Mouse (Mus musculus): Measurements from ENCODE around the gene Jun. TPM values are rescaled to one million over a fixed set of nuclear protein-coding genes. Genes with fewer than 3 reads are reported as not detected.

The Jun gene
- polyA plus RNA-seq, 1 experiment from 2014 or later = 6.4 TPM

DNA sequence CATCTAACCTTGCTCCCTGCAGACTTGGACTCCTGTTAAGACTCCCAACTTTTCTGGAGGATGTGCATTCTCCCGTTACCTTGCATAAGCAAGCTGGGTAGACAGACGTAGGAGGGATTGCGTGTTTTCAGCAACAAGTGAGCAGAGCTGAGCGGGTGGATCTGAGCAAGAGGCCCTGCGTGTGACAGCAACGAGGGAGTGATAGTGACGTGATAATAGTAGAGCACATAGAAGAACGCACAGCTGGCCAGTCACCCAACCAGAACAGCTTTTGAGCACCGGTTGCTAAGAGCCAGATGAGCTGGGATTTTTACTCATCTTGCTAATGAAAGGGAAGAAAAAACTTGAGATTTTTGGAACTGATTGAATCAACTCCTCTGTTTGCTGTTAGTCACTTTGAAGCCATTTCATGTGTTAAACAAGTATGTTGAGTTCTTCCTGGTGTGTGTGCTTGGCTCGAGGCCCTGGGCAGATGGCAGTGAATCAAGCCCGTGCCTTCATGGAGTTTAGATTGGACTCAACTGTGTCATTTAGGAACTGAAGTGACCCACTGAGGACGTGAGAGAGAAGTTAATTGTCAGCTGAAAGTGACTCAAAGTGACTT lies 28.6 kb downstream of the Jun start:
- H3K9me3 ChIP-seq (replicated peaks) = no peaks in the 10 kb centered on the region
- H3K27ac ChIP-seq = no peak overlapping the region
- 71% methylated on average over 12 of the region's 12 CpGs for WGBS (ENCODE audit: insufficient replicate concordance)
- no peak overlapping the region for H3K4me3 ChIP-seq (replicated peaks)
- H3K4me1 ChIP-seq (replicated peaks) = no peaks in the 10 kb centered on the region
- H3K4me2 ChIP-seq = no peak overlapping the region
- H3K27me3 ChIP-seq = no peaks in the 10 kb centered on the region
- DNase-seq (no peak), ATAC-seq (ENCODE audit: low read depth) (no peak)
- no peaks in the 10 kb centered on the region for H3K36me3 ChIP-seq
- no peak overlapping the region for H3K9ac ChIP-seq

DNA sequence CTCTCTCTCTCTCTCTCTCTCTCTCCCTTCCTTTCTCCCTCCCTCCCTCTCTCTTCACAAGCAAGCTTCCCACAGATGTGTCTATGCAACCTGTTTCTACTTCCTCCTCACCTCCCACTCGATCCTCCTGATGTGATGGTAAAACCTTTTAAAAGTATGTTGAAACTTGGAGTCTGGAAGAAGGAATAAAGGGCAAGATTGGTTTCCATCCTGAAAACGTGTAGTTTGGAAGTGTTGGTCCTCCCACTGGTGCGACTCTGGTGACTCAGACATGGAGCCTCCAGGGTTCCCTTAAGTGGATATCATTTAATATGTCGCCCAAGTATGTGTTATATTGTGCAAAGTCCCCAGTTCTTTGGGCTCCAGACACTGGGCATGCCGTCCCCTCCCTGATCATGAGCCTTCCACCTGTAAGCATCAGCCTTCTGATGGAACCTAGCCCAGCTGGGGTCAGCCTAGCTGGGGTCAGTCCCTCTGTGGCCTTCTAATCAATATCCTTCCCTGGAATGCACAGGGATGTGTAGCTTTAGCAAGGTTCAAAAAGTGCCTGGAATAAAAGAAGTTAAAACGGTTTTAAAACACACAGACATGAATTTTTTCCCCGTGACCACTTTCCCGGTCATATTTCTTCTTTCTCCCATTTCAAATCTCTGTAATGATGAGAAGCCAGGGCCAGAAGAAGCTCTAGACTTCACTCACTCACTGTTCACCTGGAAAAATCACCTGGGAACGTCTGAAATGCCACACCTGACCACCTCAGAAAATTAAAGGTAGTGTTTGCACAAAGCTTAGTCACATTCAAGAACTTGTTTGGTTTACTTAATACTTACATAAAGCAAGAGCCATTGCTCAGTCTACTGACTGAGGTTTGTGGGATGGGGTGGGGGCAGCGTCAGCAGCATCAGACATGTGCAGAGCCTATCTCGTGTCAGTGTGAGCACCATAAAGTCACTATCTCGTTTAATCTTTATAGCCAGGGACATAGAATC lies 30.1 kb downstream of the Jun start:
- H3K9ac ChIP-seq = no peak overlapping the region
- DNase-seq (no peak), ATAC-seq (ENCODE audit: low read depth) (no peak)
- no peaks in the 10 kb centered on the region for H3K27me3 ChIP-seq
- 53% methylated on average over 12 of the region's 12 CpGs for WGBS (ENCODE audit: insufficient replicate concordance)
- no peaks in the 10 kb centered on the region for H3K4me1 ChIP-seq (replicated peaks)
- H3K4me3 ChIP-seq (replicated peaks) = no peak overlapping the region
- no peak overlapping the region for H3K27ac ChIP-seq
- H3K4me2 ChIP-seq = no peak overlapping the region
- no peaks in the 10 kb centered on the region for H3K36me3 ChIP-seq
- no peaks in the 10 kb centered on the region for H3K9me3 ChIP-seq (replicated peaks)

DNA sequence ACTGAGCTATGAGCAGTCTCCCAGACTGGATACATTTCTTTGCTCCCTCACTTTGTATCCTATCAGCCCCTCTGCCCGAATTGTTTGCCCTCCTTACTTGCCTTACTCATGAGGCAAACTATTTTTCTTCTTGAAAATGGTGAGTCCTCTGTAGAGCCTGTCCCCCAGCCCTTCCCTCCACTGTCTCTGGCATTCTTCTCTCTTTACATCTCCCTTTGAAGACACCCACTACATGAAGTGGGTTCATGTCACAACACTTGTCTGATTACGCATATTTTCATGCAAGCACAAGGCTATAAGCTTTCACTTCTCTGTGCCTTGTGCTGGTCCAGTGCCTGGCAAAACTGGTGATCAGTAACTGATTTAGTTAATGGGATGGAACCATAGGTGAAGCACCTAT lies 31.8 kb downstream of the Jun start:
- no peaks in the 10 kb centered on the region for H3K9me3 ChIP-seq (replicated peaks)
- no peaks in the 10 kb centered on the region for H3K4me1 ChIP-seq (replicated peaks)
- H3K4me3 ChIP-seq (replicated peaks) = no peak overlapping the region
- 57% methylated on average over 2 of the region's 2 CpGs for WGBS (ENCODE audit: insufficient replicate concordance)
- no peak overlapping the region for H3K27ac ChIP-seq
- no peak for ATAC-seq (ENCODE audit: low read depth)
- no peak overlapping the region for H3K4me2 ChIP-seq
- H3K9ac ChIP-seq = no peak overlapping the region
- no peaks in the 10 kb centered on the region for H3K36me3 ChIP-seq
- no peak for DNase-seq
- no peaks in the 10 kb centered on the region for H3K27me3 ChIP-seq

DNA sequence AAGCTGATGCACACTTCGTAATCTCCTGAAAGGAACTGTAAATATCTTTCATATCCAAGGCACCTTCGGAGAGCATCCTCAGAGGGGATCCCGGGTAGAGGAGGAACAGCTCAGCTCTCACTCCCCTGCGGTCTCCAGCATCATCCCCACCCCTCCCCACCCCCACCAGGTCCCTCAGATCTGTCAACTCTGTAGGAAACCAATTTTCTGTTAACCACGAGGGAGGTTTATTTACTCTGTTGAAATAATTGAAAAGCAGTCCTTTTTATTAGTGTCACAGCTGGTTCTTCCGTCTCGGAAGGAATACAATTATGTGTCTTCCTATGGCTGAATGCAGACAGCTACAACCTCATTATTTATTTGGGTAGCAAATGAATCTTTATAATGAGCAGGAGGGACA lies 33.8 kb downstream of the Jun start:
- DNase-seq (no peak), ATAC-seq (ENCODE audit: low read depth) (no peak)
- no peak overlapping the region for H3K4me3 ChIP-seq (replicated peaks)
- no peaks in the 10 kb centered on the region for H3K36me3 ChIP-seq
- no peaks in the 10 kb centered on the region for H3K27me3 ChIP-seq
- WGBS (ENCODE audit: insufficient replicate concordance) = 44% methylated on average over 7 of the region's 7 CpGs
- no peak overlapping the region for H3K4me2 ChIP-seq
- no peak overlapping the region for H3K9ac ChIP-seq
- H3K4me1 ChIP-seq (replicated peaks) = no peaks in the 10 kb centered on the region
- no peaks in the 10 kb centered on the region for H3K9me3 ChIP-seq (replicated peaks)
- H3K27ac ChIP-seq = no peak overlapping the region

DNA sequence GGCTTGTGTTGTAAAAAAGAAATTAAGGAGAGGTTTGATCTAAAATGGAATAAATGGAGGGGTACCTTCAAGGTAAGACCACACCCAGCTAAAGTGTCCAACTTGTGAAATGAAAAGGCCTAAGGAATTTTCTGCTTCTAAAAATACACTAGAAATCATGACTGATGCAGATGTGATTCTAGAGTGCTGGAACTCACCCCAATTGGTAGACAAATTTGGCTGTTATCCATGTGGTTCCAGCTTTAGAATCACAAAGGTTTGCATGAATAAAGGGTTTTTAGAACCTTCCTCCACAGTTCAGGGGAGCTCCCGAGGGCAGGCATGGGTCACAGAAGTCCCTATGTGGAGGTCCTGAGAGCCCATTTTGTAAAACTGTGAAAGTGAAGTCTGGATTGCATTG lies 39.3 kb downstream of the Jun start:
- Histone ChIP-seq H3K36me3 (no peaks in the 10 kb centered on the region), H3K4me1 (replicated peaks) (no peaks in the 10 kb centered on the region), H3K27ac (no peak overlapping the region), H3K4me2 (no peak overlapping the region), H3K27me3 (no peaks in the 10 kb centered on the region), H3K9ac (no peak overlapping the region), H3K9me3 (replicated peaks) (no peaks in the 10 kb centered on the region), H3K4me3 (replicated peaks) (no peak overlapping the region)
- DNase-seq (no peak), ATAC-seq (ENCODE audit: low read depth) (no peak)
- whole genome bisulfite sequencing (ENCODE audit: insufficient replicate concordance) = 56% methylated on average over 1 of the region's 1 CpGs

DNA sequence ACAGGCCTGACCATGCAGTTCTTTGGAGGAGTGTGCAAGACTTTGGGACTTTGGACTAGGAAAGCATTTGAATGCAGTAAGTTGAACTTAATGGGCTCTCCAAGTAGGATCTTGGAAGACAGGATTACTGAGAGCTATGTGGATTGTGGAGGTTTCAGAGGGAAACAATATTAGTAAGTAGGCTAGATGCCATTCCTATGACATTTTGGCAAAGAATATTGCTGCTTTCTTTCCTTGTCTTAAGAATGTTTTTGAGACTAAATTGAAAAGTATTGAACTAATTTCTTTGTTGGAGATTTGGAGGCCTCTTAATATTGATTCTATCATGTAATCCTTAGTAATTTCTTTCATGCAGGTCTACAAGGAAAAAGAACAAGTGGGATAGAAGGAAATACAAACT lies 39.8 kb downstream of the Jun start:
- Histone ChIP-seq H3K4me3 (replicated peaks) (no peak overlapping the region), H3K4me1 (replicated peaks) (no peaks in the 10 kb centered on the region), H3K4me2 (no peak overlapping the region), H3K36me3 (no peaks in the 10 kb centered on the region), H3K9ac (no peak overlapping the region), H3K27me3 (no peaks in the 10 kb centered on the region), H3K27ac (no peak overlapping the region), H3K9me3 (replicated peaks) (no peaks in the 10 kb centered on the region)
- no peak for ATAC-seq (ENCODE audit: low read depth)
- DNase-seq = no peak

DNA sequence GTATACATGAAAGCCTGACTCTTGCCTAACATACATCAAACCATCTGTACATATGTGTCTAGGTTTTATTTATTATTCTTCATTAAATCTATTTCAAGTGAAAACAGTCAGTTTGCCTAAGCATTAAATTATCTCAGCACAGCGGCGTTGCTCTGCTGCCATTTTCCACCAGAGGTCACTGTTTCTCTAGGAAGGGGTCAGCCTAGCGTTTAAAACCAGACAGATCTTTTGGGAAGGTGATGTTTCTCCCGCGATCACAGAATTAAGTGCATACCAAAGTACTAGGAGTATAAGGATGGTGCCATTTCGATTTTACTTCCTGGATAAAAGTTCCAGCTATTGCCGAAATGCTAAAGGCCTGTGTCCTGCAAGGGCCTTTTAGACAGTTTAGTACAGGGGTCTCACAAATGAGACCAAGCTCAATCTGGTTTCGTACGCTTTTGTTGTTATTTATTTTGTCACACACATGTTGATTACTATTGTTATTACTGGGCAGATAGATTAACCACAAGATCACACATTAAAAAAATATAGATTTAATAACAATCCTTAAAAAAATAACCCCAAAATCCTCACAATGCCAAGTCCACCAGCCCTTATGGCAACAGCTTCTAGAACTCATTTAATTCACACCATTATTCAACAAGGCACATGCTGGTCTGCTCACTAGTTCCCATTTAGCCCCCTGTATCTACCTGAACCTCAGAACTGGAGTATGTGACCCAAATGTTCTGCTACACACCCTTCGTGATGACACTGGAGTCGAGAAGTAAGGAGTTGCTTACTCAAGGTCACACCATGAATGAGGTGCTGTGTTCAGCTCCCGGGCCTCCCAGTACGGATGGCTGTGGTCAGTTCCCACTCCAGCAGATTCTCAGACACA lies 43.6 kb downstream of the Jun start:
- H3K9me3 ChIP-seq (replicated peaks) = no peaks in the 10 kb centered on the region
- H3K4me1 ChIP-seq (replicated peaks) = no peaks in the 10 kb centered on the region
- DNase-seq (peak; percentile 22), ATAC-seq (ENCODE audit: low read depth) (no peak)
- WGBS (ENCODE audit: insufficient replicate concordance) = 33% methylated on average over 13 of the region's 13 CpGs
- H3K36me3 ChIP-seq = no peaks in the 10 kb centered on the region
- H3K9ac ChIP-seq = no peak overlapping the region
- no peaks in the 10 kb centered on the region for H3K27me3 ChIP-seq
- H3K4me3 ChIP-seq (replicated peaks) = no peak overlapping the region
- no peak overlapping the region for H3K4me2 ChIP-seq
- no peak overlapping the region for H3K27ac ChIP-seq

DNA sequence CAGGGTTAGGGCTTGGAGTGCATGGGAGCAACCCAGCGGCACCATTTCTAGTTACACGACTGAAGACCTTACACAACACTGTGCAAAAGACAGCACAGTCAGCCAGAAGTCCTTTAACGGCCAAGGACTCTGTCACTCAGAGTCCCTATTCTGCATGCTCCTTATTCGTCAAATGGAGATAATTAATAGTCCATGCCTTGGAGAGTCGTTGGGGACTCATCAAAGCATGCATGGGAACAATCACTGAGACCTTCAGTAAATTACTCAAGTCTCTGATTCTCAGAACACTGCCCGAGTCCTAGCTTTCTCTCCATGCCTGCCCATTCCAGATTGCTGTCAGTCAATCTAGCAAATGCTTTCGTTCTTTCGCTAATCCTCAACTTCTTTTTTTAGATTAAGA lies 44.3 kb downstream of the Jun start:
- no peaks in the 10 kb centered on the region for H3K9me3 ChIP-seq (replicated peaks)
- ATAC-seq (ENCODE audit: low read depth) (no peak), DNase-seq (no peak)
- no peaks in the 10 kb centered on the region for H3K27me3 ChIP-seq
- WGBS (ENCODE audit: insufficient replicate concordance) = 54% methylated on average over 8 of the region's 8 CpGs
- no peak overlapping the region for H3K4me2 ChIP-seq
- no peaks in the 10 kb centered on the region for H3K36me3 ChIP-seq
- no peak overlapping the region for H3K9ac ChIP-seq
- no peak overlapping the region for H3K4me3 ChIP-seq (replicated peaks)
- H3K27ac ChIP-seq = no peak overlapping the region
- H3K4me1 ChIP-seq (replicated peaks) = no peaks in the 10 kb centered on the region

DNA sequence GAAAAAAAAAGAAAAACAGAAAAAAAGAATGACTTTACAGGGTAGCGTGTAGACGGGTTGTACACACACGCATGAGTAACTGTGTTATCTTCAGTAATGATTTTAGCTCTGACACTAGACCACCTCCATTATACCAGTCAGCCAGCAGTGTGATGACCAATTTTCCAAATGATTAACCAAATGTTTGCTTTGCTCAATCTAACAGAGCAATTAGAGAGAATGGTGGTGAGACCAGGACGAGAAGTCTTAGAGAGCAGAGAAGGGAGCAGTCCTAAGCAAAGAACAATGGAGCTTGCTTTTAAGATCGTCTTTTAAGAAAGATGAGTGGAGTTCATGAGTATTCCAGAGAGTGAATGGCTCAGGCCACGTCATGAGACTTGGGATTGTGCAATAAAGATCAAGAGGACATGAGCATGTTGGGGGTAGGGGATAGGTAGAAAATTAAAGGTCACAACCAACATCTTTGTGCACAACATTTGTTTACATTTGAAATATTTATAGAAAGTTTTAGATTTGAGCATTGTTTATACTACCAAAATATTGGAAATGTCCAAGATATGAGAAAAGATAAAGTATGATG lies 46.7 kb downstream of the Jun start:
- H3K9me3 ChIP-seq (replicated peaks) = no peaks in the 10 kb centered on the region
- no peak for DNase-seq
- H3K9ac ChIP-seq = no peak overlapping the region
- no peak for ATAC-seq (ENCODE audit: low read depth)
- H3K4me3 ChIP-seq (replicated peaks) = no peak overlapping the region
- H3K27me3 ChIP-seq = no peaks in the 10 kb centered on the region
- no peaks in the 10 kb centered on the region for H3K4me1 ChIP-seq (replicated peaks)
- no peaks in the 10 kb centered on the region for H3K36me3 ChIP-seq
- H3K4me2 ChIP-seq = no peak overlapping the region
- H3K27ac ChIP-seq = no peak overlapping the region
- WGBS (ENCODE audit: insufficient replicate concordance) = 56% methylated on average over 6 of the region's 6 CpGs

DNA sequence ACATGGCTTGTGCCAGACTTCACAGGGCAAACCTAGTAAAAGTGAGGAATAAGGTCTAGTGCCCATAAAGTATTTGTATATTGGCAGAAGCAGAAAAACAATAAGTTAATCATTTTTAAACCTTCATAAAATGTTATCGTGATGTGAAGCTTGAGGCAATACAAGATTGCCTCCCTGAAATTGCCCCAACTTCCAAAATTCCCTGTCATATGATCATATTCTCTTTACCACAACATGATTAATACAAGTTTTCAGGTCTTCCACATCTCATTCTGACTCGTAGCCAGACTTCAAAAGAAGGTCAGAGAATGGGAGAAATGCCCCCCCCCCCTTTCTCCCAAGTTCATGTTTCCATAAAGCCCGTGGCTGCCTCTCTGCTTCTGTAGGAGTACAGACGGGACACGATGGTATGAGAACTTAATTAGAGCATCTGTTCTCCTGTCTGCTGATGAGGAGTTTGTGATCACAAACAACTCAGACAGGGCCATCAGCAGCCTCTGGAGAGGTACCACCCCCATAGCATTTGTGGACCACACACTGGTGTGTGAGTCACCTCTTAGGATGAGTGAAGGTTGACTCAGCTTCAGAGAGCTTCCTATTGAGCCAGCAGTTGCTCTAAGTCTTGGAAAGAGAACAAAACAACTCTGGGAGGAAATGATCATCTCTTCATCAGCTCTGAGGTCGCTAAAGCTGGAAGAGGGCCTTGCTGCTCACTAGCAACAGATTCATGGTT lies 50.8 kb downstream of the Jun start:
- Histone ChIP-seq H3K9ac (no peak overlapping the region), H3K36me3 (no peaks in the 10 kb centered on the region), H3K9me3 (replicated peaks) (no peaks in the 10 kb centered on the region), H3K4me1 (replicated peaks) (no peaks in the 10 kb centered on the region), H3K27ac (no peak overlapping the region), H3K4me3 (replicated peaks) (no peak overlapping the region), H3K4me2 (no peak overlapping the region), H3K27me3 (no peaks in the 10 kb centered on the region)
- 43% methylated on average over 6 of the region's 6 CpGs for WGBS (ENCODE audit: insufficient replicate concordance)
- DNase-seq (no peak), ATAC-seq (ENCODE audit: low read depth) (no peak)

Measured in liver, embryonic 13.5 days (tissue).